ENCODE assay signal across 15 mouse cellular contexts in the genomic region with DNA sequence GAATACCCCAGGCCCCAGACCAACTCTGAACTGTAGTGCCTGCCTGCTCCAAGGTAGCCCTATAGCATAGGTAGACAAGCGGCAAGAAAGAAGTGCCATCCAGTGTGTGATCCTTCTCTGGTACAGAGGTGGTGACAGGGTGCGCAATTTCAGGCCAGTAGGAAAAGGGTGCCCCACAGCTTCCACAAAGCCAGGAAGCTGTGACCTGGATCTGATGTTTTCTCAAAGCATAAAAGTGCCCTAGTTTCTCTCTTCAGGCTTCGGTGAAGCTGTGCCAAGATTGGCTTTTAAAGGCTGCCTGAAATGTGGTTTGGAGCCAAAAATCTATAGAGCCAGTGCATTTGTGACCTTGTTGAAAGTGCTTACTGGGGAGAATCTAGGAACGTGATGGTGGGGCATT. TPM values are rescaled to one million over a fixed set of nuclear protein-coding genes. Genes with fewer than 3 reads are reported as not detected.
DNase-seq lines count a peak whose midpoint lies in the region; ATAC-seq and TF ChIP-seq lines count a peak whose summit lies in the region.
"Had no signal": no experiment of that assay in that cellular context is flagged by ENCODE, and none has a peak within 500 bp of the region (broad histone marks: within the 10 kb centered on the region; RNA-seq: fewer than 3 reads in every experiment).

No protein-coding gene starts in this region.

- peak overlapping the region; percentile 31; the same call in 1 of the 2 replicates for H3K27ac ChIP-seq in gastrocnemius, adult 2 months
- peak overlapping the region; percentile 48 for H3K27ac ChIP-seq in left cerebral cortex, adult 2 months
- 0 out of 2 replicates have a peak overlapping the region, but pooled peaks have one; percentile 61 for H3K27ac ChIP-seq in limb, embryonic 14.5 days (replicated peaks; ENCODE audit: low read depth, low read length)
- H3K27ac ChIP-seq: embryonic facial prominence, embryonic 15.5 days; liver, embryonic 15.5 days had no signal

- H3K27me3 ChIP-seq in limb, embryonic 14.5 days (ENCODE audit: control insufficient read depth, insufficient read depth, low read length): no peaks in the 10 kb centered on the region
- H3K27me3 ChIP-seq: embryonic facial prominence, embryonic 15.5 days; liver, embryonic 15.5 days; Patski had no signal

- no peak for TF ChIP-seq CTCF in gastrocnemius, adult 2 months (IDR thresholded peaks at IDR 0.05)
- TF ChIP-seq CTCF in left cerebral cortex, adult 2 months (IDR thresholded peaks at IDR 0.05): no peak

- no peaks in the 10 kb centered on the region for H3K9me3 ChIP-seq in limb, embryonic 14.5 days (ENCODE audit: control insufficient read depth, low read length)
- H3K9me3 ChIP-seq: embryonic facial prominence, embryonic 15.5 days; liver, embryonic 15.5 days had no signal

- no peak overlapping the region for H3K4me2 ChIP-seq in limb, embryonic 14.5 days (replicated peaks; ENCODE audit: low read depth, low read length, severe bottlenecking)
- H3K4me2 ChIP-seq: embryonic facial prominence, embryonic 15.5 days; liver, embryonic 15.5 days had no signal

- DNase-seq in gastrocnemius, adult 2 months: no peak
- no peak for DNase-seq in gastrocnemius, postnatal 4 days (ENCODE audit: low spot score in 2 of 2)
- DNase-seq in left cerebral cortex, adult 2 months (ENCODE audit: extremely low spot score in 1 of 2, low spot score in 2 of 2): no peak
- DNase-seq in left cerebral cortex, adult 11 months (ENCODE audit: low spot score): no peak
- peak; percentile 85 for DNase-seq in brain, adult 2 months (ENCODE audit: low read depth, low spot score)
- DNase-seq in limb, embryonic 14.5 days (ENCODE audit: low spot score): no peak
- DNase-seq in kidney, postnatal 4 days: no peak
- DNase-seq: adrenal gland, postnatal 10 days; heart, postnatal 4 days; kidney, postnatal 14 days; spleen, adult 18-20 months; thymus, adult 18-20 months had no signal

- peaks cover 6% of the 10 kb centered on the region; the same call in 1 of the 2 replicates for H3K36me3 ChIP-seq in limb, embryonic 14.5 days (ENCODE audit: control insufficient read depth, insufficient read depth, low read length)
- H3K36me3 ChIP-seq: embryonic facial prominence, embryonic 15.5 days had no signal

- ATAC-seq in limb, embryonic 14.5 days (ENCODE audit: low FRiP score, low read depth): no peak
- ATAC-seq: Patski had no signal

- no peak overlapping the region for H3K9ac ChIP-seq in limb, embryonic 14.5 days (ENCODE audit: low read depth, low read length, severe bottlenecking)
- H3K9ac ChIP-seq: embryonic facial prominence, embryonic 15.5 days; liver, embryonic 15.5 days had no signal

- no peak overlapping the region for H3K4me3 ChIP-seq in gastrocnemius, adult 2 months
- H3K4me3 ChIP-seq in left cerebral cortex, adult 2 months: no peak overlapping the region
- H3K4me3 ChIP-seq in limb, embryonic 14.5 days (replicated peaks; ENCODE audit: low read length): no peak overlapping the region
- H3K4me3 ChIP-seq: embryonic facial prominence, embryonic 15.5 days; liver, embryonic 15.5 days had no signal

- peaks cover 5% of the 10 kb centered on the region for H3K4me1 ChIP-seq in limb, embryonic 14.5 days (ENCODE audit: control insufficient read depth, insufficient read depth, low read length)
- H3K4me1 ChIP-seq: liver, embryonic 15.5 days had no signal

- TF ChIP-seq POLR2A in limb, embryonic 14.5 days (IDR thresholded peaks at IDR 0.05; ENCODE audit: borderline replicate concordance, extremely low read depth, insufficient read depth, insufficient read length): no peak

- WGBS in limb, embryonic 14.5 days: 73% methylated on average over 4 of the region's 4 CpGs

- intact Hi-C loops in gastrocnemius, adult 2 months (cut with DNase I): no loop called here
- intact Hi-C loops in left cerebral cortex, adult 2 months (cut with DNase I): no loop called here

RNA-seq across cellular contexts. Expression of gene Mtss1l, which starts 26.4 kb away (rescaled TPM):
- total RNA-seq in gastrocnemius, adult 2 months (2021): 100 to 1,000 TPM in 1 of 2 experiments, 10 to 100 TPM in 1; 85.5 to 125 TPM
- total RNA-seq in gastrocnemius, postnatal 4 days (2021): 10 to 100 TPM; 73.8 to 79.3 TPM
- total RNA-seq in left cerebral cortex, adult 2 months (2021): 100 to 1,000 TPM; 207 to 234 TPM
- polyA plus RNA-seq in limb, embryonic 14.5 days (2012; rRNA removed): 78.7 and 115 TPM in 2 replicates
- 19.1 and 28.0 TPM in 2 replicates for polyA plus RNA-seq in limb, embryonic 14.5 days (2014; fragmentation: Nextera tagmentation; extraction: Ambion mirVana)
